Mouse (Mus musculus): ENCODE measurements around the gene Eif4ebp2. TPM values are rescaled to one million over a fixed set of nuclear protein-coding genes. Genes with fewer than 3 reads are reported as not detected.

Eif4ebp2 gene
- polyA plus RNA-seq, 1 experiment: 277 TPM

DNA sequence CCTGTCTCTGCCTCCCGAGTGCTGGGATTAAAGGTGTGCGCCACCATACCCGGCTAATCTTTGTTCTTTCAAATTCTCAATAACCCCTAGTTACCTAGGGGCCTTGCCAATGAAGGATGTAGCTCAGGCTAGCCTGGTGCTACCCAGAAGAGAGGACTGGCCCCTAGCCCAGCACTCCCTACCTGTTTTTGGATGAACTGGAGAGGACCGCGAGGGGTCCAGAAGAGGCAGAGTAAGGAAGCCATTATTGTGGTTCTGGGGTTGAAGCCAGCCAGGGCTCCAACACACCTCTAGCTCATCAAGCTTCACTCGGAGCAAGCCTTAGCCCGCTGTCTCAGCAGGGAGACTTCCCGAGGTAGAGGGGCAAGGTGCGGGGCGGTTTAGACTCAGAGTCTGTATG, 34.8 kb downstream of the Eif4ebp2 start, which contains the start of gene Nodal:
Gene Nodal, plus strand, starts transcription at position 301 of the 400 bp plus-strand sequence.
- TF ChIP-seq CTCF (IDR thresholded peaks at IDR 0.05; ENCODE audit: borderline replicate concordance, control insufficient read depth, extremely low read depth, insufficient read depth, low read length, poor library complexity): no peak
- no peak for TF ChIP-seq POLR2A (IDR thresholded peaks at IDR 0.05; ENCODE audit: control insufficient read depth, extremely low read depth, insufficient read depth, low read length, poor library complexity)
- Histone ChIP-seq H3K27ac (ENCODE audit: control insufficient read depth, insufficient read depth, low read length) (no peak within 1 kb of the TSS), H3K4me1 (replicated peaks; ENCODE audit: control insufficient read depth, insufficient read depth, low read length) (no peaks in the 10 kb centered on the region), H3K4me3 (ENCODE audit: control insufficient read depth, insufficient read depth, low read length) (no peak within 1 kb of the TSS), H3K36me3 (ENCODE audit: control insufficient read depth, insufficient read depth, low read length) (no peaks in the 10 kb centered on the region), H3K27me3 (ENCODE audit: control insufficient read depth, insufficient read depth, low read length) (peaks cover 3% of the 10 kb centered on the region; the same call in 1 of the 2 replicates)
- DNase-seq: no peak
- WGBS: 42% methylated on average over 10 of the region's 10 CpGs

DNA sequence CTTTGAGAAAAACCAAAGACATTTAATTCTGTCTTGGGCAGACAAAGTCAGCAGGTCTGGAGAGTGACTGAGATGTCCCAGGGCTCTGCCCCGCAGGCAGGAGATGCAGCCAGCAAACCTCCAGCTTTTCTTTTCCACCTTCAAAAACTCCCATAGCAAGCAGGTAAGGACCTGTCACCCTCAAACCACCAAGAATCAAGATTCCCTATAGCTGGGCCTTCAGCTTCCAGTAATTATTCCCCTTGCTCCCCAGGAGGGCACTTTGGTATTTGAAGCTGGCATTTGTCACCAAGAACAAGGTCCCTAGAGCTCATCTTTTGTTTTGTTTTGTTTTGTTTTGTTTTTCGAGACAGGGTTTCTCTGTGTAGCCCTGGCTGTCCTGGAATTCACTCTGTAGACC, 35.4 kb downstream of the Eif4ebp2 start:
- TF ChIP-seq CTCF (IDR thresholded peaks at IDR 0.05; ENCODE audit: borderline replicate concordance, control insufficient read depth, extremely low read depth, insufficient read depth, low read length, poor library complexity): no peak
- TF ChIP-seq POLR2A (IDR thresholded peaks at IDR 0.05; ENCODE audit: control insufficient read depth, extremely low read depth, insufficient read depth, low read length, poor library complexity): no peak
- H3K27me3 ChIP-seq (ENCODE audit: control insufficient read depth, insufficient read depth, low read length): peaks cover 3% of the 10 kb centered on the region; the same call in 1 of the 2 replicates
- WGBS: 62% methylated on average over 2 of the region's 2 CpGs
- H3K36me3 ChIP-seq (ENCODE audit: control insufficient read depth, insufficient read depth, low read length): no peaks in the 10 kb centered on the region
- no peak for DNase-seq
- H3K27ac ChIP-seq (ENCODE audit: control insufficient read depth, insufficient read depth, low read length): no peak overlapping the region
- no peaks in the 10 kb centered on the region for H3K4me1 ChIP-seq (replicated peaks; ENCODE audit: control insufficient read depth, insufficient read depth, low read length)
- no peak overlapping the region for H3K4me3 ChIP-seq (ENCODE audit: control insufficient read depth, insufficient read depth, low read length)

DNA sequence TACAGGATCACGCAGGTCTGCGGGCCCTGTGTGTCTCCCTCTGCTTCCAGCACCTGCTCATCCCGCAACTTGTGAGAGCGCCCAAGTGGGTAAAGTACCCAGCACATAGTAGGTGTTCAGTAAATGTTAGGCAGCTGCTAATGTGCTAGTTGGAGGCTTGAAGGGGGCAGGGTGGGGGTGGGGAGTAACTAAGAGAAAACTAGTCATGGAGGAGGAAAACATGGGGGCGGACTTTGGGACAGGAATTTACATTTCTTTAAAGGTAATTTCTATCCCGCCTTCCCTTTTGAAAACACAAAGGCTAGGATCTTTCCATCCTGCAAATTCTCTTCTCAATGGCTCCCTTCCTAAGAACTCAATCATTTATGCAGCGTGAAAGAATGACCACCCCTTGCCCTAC, 35.9 kb downstream of the Eif4ebp2 start:
- no peaks in the 10 kb centered on the region for H3K4me1 ChIP-seq (replicated peaks; ENCODE audit: control insufficient read depth, insufficient read depth, low read length)
- 73% methylated on average over 7 of the region's 7 CpGs for WGBS
- TF ChIP-seq CTCF (IDR thresholded peaks at IDR 0.05; ENCODE audit: borderline replicate concordance, control insufficient read depth, extremely low read depth, insufficient read depth, low read length, poor library complexity): no peak
- TF ChIP-seq POLR2A (IDR thresholded peaks at IDR 0.05; ENCODE audit: control insufficient read depth, extremely low read depth, insufficient read depth, low read length, poor library complexity): no peak
- H3K27ac ChIP-seq (ENCODE audit: control insufficient read depth, insufficient read depth, low read length): no peak overlapping the region
- peaks cover 3% of the 10 kb centered on the region; the same call in 1 of the 2 replicates for H3K27me3 ChIP-seq (ENCODE audit: control insufficient read depth, insufficient read depth, low read length)
- no peaks in the 10 kb centered on the region for H3K36me3 ChIP-seq (ENCODE audit: control insufficient read depth, insufficient read depth, low read length)
- DNase-seq: no peak
- no peak overlapping the region for H3K4me3 ChIP-seq (ENCODE audit: control insufficient read depth, insufficient read depth, low read length)

DNA sequence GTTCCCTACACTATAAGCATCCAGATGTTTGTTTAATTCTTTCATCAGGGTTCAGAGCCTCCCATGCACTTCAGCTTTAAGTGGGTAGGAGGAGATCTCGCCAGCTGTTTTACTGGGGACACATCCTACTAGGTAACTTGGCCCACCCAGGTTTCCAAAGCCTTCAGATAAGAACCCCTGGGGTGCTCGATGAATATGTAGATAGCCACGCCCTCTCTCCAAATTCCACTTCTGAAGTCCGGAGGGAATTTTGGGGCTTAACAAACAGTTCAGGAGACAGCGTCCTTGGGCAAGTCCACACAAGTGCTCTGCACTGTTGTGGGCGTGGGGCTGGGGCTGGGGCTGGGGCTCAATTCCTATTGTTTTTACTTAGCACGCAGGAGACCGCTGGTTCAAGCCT, 36.6 kb downstream of the Eif4ebp2 start:
- no peak for DNase-seq
- TF ChIP-seq CTCF (IDR thresholded peaks at IDR 0.05; ENCODE audit: borderline replicate concordance, control insufficient read depth, extremely low read depth, insufficient read depth, low read length, poor library complexity) (no peak), POLR2A (IDR thresholded peaks at IDR 0.05; ENCODE audit: control insufficient read depth, extremely low read depth, insufficient read depth, low read length, poor library complexity) (no peak)
- Histone ChIP-seq H3K4me3 (ENCODE audit: control insufficient read depth, insufficient read depth, low read length) (no peak overlapping the region), H3K27me3 (ENCODE audit: control insufficient read depth, insufficient read depth, low read length) (peaks cover 3% of the 10 kb centered on the region; the same call in 1 of the 2 replicates), H3K36me3 (ENCODE audit: control insufficient read depth, insufficient read depth, low read length) (no peaks in the 10 kb centered on the region), H3K4me1 (replicated peaks; ENCODE audit: control insufficient read depth, insufficient read depth, low read length) (no peaks in the 10 kb centered on the region), H3K27ac (ENCODE audit: control insufficient read depth, insufficient read depth, low read length) (no peak overlapping the region)
- 68% methylated on average over 8 of the region's 8 CpGs for whole genome bisulfite sequencing

DNA sequence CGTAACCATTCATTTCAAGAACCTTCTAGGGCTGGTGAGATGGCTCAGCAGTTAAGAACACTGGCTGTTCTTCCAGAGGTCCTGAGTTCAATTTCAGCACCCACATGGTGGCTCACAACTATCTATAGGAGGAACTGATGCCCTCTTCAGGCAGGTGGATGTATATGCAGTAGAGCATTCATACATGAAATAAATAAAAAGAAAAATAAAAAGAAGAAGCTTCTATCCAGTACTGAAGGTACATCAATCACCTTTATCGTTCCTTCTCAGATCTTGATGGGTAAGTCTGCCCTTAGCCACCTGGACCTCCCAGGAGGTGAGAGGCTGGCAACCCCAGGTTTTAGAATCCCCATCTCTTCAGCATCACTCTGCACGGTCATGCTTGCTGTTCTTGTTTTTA, 37.2 kb downstream of the Eif4ebp2 start:
- 85% methylated on average over 3 of the region's 3 CpGs for WGBS

DNA sequence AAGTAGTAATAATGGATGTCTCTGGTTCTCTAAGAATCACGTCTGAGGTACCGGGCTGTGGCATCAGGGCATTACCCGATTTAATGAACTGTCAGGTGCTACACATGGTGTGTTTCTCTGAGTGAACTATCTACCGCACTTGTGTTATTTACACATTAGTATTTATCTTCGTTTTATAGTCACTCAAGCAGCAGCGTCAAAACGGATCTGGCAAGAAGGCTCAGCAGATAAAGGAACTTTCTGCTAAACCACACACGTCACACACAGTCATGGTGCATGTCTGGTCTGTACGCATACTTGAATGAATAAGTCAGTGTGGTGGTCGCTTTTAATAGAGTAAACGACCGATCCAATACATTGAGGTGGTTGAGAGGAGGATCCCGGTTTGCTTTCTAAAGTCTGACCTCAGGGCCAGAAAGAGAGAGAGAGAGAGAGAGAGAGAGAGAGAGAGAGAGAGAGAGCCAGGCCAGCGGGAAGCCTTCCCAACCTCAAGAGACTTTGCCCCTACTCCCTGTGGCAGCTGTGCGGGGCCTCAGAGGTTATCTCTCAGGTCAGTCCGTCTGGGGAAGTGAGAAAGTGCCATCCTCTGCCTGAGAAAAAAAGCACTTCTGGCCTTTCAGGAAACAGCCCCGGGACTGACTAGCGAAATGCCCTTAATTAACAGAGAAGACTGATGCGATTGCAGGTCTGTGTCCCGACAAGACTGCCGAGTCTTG, 39.4 kb downstream of the Eif4ebp2 start:
- Histone ChIP-seq H3K4me3 (ENCODE audit: control insufficient read depth, insufficient read depth, low read length) (no peak overlapping the region), H3K27me3 (ENCODE audit: control insufficient read depth, insufficient read depth, low read length) (peaks cover 3% of the 10 kb centered on the region; the same call in 1 of the 2 replicates), H3K27ac (ENCODE audit: control insufficient read depth, insufficient read depth, low read length) (no peak overlapping the region), H3K4me1 (replicated peaks; ENCODE audit: control insufficient read depth, insufficient read depth, low read length) (no peaks in the 10 kb centered on the region), H3K36me3 (ENCODE audit: control insufficient read depth, insufficient read depth, low read length) (no peaks in the 10 kb centered on the region)
- TF ChIP-seq CTCF (IDR thresholded peaks at IDR 0.05; ENCODE audit: borderline replicate concordance, control insufficient read depth, extremely low read depth, insufficient read depth, low read length, poor library complexity): no peak
- TF ChIP-seq POLR2A (IDR thresholded peaks at IDR 0.05; ENCODE audit: control insufficient read depth, extremely low read depth, insufficient read depth, low read length, poor library complexity): no peak
- WGBS: 36% methylated on average over 21 of the region's 21 CpGs
- DNase-seq: no peak

More for the DNA sequence above, 37.2 kb downstream of the Eif4ebp2 start:
- H3K27ac ChIP-seq (ENCODE audit: control insufficient read depth, insufficient read depth, low read length): no peak overlapping the region
- TF ChIP-seq CTCF (IDR thresholded peaks at IDR 0.05; ENCODE audit: borderline replicate concordance, control insufficient read depth, extremely low read depth, insufficient read depth, low read length, poor library complexity): no peak
- no peak for TF ChIP-seq POLR2A (IDR thresholded peaks at IDR 0.05; ENCODE audit: control insufficient read depth, extremely low read depth, insufficient read depth, low read length, poor library complexity)
- peaks cover 3% of the 10 kb centered on the region; the same call in 1 of the 2 replicates for H3K27me3 ChIP-seq (ENCODE audit: control insufficient read depth, insufficient read depth, low read length)
- H3K4me1 ChIP-seq (replicated peaks; ENCODE audit: control insufficient read depth, insufficient read depth, low read length): no peaks in the 10 kb centered on the region
- no peak overlapping the region for H3K4me3 ChIP-seq (ENCODE audit: control insufficient read depth, insufficient read depth, low read length)
- DNase-seq: no peak
- no peaks in the 10 kb centered on the region for H3K36me3 ChIP-seq (ENCODE audit: control insufficient read depth, insufficient read depth, low read length)
